Mouse (Mus musculus): ENCODE results near the gene Nr0b2.
"Not testable (repeated sequence)": the region's sequence is repeated elsewhere in the genome, so short reads cannot be mapped to it uniquely, and the experiment has no call there.

Nr0b2 gene

DNA sequence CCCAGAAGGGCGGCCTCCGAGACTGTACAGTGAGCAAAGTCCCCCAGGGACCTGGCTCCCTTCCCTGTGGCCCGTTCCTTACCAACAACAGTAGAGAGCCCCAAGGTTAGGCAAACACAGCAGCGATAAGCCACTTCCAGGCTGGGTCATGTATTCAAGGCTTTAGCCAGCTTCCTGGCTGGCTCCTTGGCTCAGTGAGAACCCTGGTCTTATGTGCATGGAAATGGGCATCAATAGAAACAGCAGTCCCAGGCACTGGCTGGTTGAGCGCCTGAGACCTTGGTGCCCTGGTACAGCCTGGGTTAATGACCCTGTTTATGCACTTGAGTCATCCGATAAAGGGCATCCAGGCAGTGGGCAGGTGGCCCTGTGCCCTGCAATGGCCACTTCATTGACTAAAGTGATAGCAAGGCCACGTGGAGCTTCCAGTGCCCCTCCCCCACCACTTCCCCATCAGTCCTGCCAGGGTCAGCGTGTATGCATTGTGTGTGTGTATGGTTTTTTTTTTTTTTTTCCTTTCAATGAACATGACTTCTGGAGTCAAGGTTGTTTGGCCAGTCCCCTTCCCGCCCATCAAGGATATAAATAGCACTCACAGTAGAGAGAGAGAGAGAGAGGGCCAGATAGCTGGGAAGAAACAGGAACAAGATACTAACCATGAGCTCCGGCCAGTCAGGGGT is at the start of gene Nr0b2:
Gene Nr0b2, plus strand, starts transcription at position 609 of the 680 bp plus-strand sequence.
- no peak for DNase-seq (ENCODE audit: low spot score)

GRCm38 (mm10) chr4:133504300-133504699 is 48.9 kb upstream of the Nr0b2 start:
- no peak for DNase-seq (ENCODE audit: low spot score)

- no peak for DNase-seq (ENCODE audit: low spot score)
Observed at GRCm38 (mm10) chr4:133504755-133505485, 48.3 kb upstream of the Nr0b2 start.

DNA sequence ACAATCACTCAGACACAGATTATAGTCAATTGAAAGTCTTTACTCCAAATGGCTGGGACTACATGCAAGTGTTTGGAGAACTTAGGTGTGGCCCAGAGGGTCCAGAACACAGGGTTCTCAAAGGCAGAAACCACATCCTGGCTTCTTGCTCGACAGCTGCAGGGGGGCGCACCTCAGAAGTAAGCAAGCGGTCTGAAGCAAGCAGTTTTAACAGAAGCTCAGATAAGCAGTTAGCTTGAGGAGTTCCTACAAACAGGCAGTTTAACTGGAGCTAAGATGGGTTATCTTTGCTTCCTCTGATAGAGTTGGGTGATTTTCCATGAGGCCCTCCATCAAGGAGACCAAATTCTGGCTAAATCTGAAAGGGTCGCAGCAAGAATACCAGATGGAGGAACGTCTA is 46.6 kb upstream of the Nr0b2 start:
- no peak for DNase-seq (ENCODE audit: low spot score)

DNA sequence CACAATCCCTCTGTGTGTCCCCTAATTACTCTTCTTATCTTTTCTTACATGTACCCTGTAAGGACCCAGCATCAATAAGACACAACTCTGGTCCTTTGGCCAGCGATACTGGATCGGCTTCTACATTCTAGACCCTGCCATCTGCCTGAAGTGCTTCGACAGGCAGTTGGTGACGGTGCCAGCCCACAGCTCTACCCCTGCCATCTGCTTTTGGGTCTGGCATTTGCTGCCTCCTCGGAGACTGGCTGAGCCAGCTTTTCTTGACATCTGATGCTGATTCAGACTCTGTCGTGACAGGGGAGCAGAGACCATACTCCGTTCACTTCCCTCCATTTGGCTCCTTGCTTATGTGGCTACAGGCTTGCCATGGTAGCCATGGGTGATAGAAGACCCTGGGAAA is 44.2 kb upstream of the Nr0b2 start:
- DNase-seq (ENCODE audit: low spot score) = no peak

DNA sequence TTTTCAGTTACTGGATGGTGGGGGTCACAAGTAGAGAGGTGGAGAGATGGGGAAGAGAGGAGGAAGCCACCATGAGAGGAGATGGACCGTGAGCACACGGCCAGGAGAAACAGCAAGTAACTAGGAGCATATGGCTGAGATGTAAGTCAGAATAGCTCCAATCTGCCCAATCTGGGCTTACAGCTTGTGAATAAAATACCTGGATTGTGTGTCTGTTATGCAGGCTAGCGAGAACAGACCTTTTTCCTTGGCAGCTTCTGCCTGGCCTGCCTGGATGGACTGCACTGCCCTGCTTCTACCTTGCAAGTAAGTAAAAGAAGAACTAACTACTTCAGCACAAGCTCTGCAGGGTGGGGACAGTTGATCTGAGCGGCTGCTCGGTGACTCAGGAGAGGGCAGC is 42.1 kb upstream of the Nr0b2 start:
- no peak for DNase-seq (ENCODE audit: low spot score)

DNA sequence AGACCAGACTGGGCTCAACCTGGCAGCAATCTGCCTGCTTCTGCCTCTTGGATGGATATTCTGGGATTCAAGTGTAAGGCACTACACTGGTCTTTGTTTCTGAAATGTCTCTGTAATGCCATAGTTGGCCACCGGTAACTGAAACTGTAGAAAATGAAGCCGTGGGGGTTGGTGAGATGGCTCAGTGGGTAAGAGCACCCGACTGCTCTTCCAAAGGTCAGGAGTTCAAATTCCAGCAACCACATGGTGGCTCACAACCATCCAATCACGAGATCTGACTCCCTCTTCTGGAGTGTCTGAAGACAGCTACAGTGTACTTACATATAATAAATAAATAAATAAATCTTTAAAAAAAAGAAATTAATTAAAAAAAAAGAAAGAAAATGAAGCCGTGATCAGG is 40.7 kb upstream of the Nr0b2 start:
- not testable (repeated sequence) for DNase-seq (ENCODE audit: low spot score)

- no peak for DNase-seq (ENCODE audit: low spot score)
Observed at GRCm38 (mm10) chr4:133512972-133513371, 40.2 kb upstream of the Nr0b2 start.

DNA sequence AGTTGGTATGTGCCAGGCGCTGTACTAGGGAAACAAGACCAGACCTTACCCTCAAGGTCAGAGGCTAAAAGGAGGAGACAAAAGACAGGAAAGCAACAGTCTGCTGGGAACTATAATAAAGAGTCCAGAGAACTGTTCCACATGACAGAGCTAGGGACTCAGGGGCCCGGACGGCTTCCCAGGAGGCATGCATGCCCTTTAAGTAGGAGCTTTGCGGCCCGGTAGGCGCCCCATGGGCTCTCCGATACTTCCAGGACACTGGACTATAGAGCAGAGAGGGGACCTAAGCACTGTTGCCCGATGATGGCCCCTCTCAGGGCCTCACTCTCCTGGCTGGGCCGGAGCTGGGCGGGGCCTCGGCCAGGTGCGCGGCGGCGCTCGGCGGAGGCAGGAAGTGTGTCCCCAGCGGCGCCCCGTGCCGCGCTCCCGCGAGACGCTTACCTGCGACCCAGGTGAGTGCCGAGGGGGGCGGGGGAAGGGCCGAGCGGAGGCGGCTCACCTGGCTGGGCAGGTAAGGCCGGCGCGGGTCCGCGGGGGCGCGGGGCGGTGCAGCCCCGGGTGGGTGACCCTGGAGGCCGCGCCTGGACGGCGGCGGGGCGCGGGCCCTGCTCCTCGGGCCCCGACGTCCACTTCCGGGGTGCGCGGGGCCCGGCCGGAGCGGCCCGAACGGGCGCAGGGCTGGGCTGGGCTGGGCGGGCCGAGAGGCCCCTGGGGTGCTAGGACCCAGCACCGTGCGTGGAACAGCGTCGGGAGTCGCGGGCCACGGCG is 34.4 kb upstream of the Nr0b2 start, which contains the start of gene Kdf1:
Gene Kdf1, plus strand, starts transcription at position 363 of the 768 bp plus-strand sequence.
- DNase-seq (ENCODE audit: low spot score) = no peak

DNA sequence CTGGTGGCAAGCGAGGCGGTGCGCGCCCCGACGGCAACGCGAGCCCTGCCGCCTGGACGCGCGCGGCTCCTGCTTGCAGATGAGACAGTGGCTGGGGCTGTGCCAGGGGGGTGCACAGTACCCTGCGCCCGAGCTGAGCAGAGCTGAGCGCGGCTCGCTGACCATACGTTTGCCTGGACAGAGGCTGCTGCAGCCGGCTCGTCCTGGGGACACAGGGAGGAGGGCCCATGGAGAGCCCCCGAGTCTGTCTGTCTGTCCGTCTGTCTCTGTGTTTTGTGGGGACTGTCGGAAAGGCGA is 33.9 kb upstream of the Nr0b2 start:
- DNase-seq (ENCODE audit: low spot score) = no peak

GRCm38 (mm10) chr4:133521502-133521901 is 31.7 kb upstream of the Nr0b2 start:
- no peak for DNase-seq (ENCODE audit: low spot score)

DNA sequence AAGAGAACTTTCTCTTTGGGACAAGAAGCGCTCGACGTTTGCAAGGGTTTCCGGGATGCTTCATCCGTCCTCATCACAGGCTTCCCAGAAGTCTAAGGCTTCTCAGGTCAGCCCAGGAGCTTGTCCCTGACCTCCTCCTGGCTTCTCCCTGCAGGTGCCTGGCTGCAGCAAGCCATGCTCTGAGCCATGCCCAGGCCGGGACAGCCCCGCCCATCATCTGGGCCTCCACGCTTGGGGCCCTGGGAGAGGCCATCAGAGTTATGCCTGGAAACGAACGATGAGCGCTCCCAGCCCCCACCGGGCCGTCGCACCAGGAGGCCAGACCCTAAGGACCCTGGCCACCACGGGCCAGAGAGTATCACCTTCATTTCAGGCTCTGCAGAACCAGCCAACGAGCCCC is 25.4 kb upstream of the Nr0b2 start:
- no peak for DNase-seq (ENCODE audit: low spot score)

GRCm38 (mm10) chr4:133532777-133533176 is 20.4 kb upstream of the Nr0b2 start:
- no peak for DNase-seq (ENCODE audit: low spot score)

DNA sequence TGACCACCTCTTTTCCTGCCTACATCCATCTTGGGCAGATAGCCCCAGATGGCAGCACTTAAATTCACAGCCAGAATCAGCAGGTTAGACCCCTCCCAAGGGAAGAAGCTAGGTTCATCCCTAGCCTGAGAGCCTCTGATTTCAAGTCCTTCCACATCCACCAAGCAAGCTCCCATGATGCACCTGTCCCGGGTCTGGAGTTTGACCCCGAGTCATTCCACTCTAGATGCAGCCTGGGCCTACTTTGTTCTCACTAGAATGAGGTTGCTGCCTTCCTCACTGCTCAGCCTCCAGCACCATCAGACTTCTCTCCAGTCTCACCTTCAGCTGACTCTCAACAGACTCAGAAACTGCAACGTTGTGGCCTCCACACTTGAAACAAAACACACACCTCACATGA is 17.1 kb upstream of the Nr0b2 start:
- DNase-seq (ENCODE audit: low spot score) = no peak

- no peak for DNase-seq (ENCODE audit: low spot score)
Observed at GRCm38 (mm10) chr4:133536652-133537051, 16.5 kb upstream of the Nr0b2 start.

DNA sequence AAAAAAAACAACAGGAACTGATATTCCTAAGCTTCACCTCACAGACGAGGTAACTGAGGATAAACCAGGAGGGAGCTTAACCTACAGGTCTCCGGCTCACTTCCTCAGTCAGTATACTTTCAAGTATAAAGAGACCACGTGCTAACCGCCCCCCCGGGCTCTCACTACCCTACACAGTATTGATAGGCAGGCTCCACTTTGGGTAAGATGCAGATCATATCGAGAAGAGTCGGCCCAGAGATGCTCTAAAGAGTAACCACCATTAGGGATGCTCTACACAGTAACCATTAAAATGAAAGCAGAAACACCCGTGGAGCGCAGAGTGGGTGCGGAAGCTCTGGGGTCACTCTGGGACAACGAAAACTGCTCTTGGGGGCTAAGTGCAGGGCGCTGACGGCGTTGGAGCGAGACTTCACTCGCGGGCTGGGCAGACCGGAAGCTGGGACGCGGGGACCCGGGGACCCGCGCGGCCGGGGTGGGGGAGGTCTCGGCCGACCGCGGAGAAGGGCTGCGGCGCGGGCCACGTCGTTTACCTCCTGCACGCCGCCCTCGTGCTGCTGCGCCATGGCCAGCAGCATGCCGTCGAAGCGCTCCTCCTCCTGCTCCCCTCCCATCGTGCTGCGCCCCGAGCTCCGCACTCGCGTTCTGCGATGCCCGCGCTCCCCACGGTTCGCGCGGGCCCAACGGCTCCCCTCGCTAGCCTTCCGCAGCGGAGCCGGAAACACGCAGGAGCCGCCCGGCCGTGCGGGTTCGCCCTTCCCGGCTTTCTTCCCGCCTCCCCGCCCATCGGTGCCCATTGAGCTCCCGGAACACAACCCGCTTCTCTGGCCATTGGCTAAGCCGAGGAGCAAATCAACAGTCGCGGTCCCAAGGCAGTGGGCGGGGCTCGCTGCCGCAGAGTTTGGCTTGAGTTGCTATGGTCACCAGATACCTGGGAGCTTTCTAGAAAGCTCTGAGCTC is 7.6 kb upstream of the Nr0b2 start, which contains the start of gene Nudc:
Gene Nudc, minus strand, starts transcription at position 725 of the 960 bp plus-strand sequence.
- peak; percentile 92 for DNase-seq (ENCODE audit: low spot score)

- no peak for DNase-seq (ENCODE audit: low spot score)
Observed at GRCm38 (mm10) chr4:133552029-133552428, 1.1 kb upstream of the Nr0b2 start.

GRCm38 (mm10) chr4:133553448-133554330 is 513 bp downstream of the Nr0b2 start:
- DNase-seq (ENCODE audit: low spot score) = no peak

GRCm38 (mm10) chr4:133557041-133557717 is 4.0 kb downstream of the Nr0b2 start:
- DNase-seq (ENCODE audit: low spot score) = no peak

- DNase-seq (ENCODE audit: low spot score) = no peak
Observed at GRCm38 (mm10) chr4:133559846-133560245, 6.7 kb downstream of the Nr0b2 start.

Data from left cerebral cortex, adult 11 months (tissue).